Mouse (Mus musculus): Measurements from ENCODE around the gene Irx6.

- no peak for TF ChIP-seq CTCF (conservative IDR thresholded peaks at IDR 0.05; ENCODE audit: insufficient read depth, insufficient read length, low read depth, low read length)
- no peak for TF ChIP-seq POLR2A (IDR thresholded peaks at IDR 0.05; ENCODE audit: low read depth, low read length)
These were observed 29.3 kb downstream of the Irx6 start for GRCm38 (mm10) chr8:92703375-92703774.
